Mouse (Mus musculus): ENCODE data around the gene Kcng1.

GRCm38 (mm10) chr2:168314646-168315446, 33.3 kb upstream of the Kcng1 start:
- TF ChIP-seq POLR2A (IDR thresholded peaks at IDR 0.05; ENCODE audit: low read depth, low read length) (no peak), CTCF (IDR thresholded peaks at IDR 0.05; ENCODE audit: borderline replicate concordance, insufficient read depth, low read length) (no peak)

Data from embryonic fibroblast, embryonic 13.5 days (primary cell).